Mouse (Mus musculus) large intestine, adult 2 months (tissue): ENCODE measurements around the gene Serpinb1a. TPM values are rescaled to one million over a fixed set of nuclear protein-coding genes. Genes with fewer than 3 reads are reported as not detected.
"Not testable (repeated sequence)": the region's sequence is repeated elsewhere in the genome, so short reads cannot be mapped to it uniquely, and the experiment has no call there.

Source experiments
- DNase-seq: peaks from one replicate; pipeline ENCODE4 v3.0.0-alpha.2; 2012; ENCODE audit warnings: low read depth, low spot score
- WGBS: fragments of 180-500 bp; shearing (Covaris S2); methylation state at CpG from one replicate; pipeline ENCODE4 v1.1.7; 2018; 5-methylcytosine and 5-hydroxymethylcytosine counted together
- polyA plus RNA-seq: library from polyadenylated mRNA; depleted of rRNA; stranded (reverse); fragments of >200 nt; gene quantifications from 2 replicates; pipeline ENCODE4 v1.2.3, GENCODE M21; 2012; rRNA removed

Serpinb1a gene
- polyA plus RNA-seq = 263 and 433 TPM in 2 replicates

GRCm38 (mm10) chr13:32850668-32851404 is at the start of gene Serpinb1a:
Gene Serpinb1a (minus strand): TSS chr13:32851185.
- DNase-seq = peak; percentile 88
- WGBS = 10% methylated on average over 10 of the region's 10 CpGs

GRCm38 (mm10) chr13:32900639-32901038 is 49.7 kb upstream of the Serpinb1a start:
- DNase-seq = peak; percentile 33
- WGBS = 2% methylated on average over 2 of the region's 2 CpGs

- not testable (repeated sequence) for DNase-seq
- WGBS = 79% methylated on average over 1 of the region's 2 CpGs
Observed at GRCm38 (mm10) chr13:32899114-32899513, 48.1 kb upstream of the Serpinb1a start.

GRCm38 (mm10) chr13:32898111-32898510 is 47.1 kb upstream of the Serpinb1a start, which contains the start of gene Serpinb1c:
Gene Serpinb1c (minus strand): TSS chr13:32898211.
- 46% methylated on average over 2 of the region's 2 CpGs for WGBS
- DNase-seq = peak; percentile 24

GRCm38 (mm10) chr13:32896931-32897330 is 45.9 kb upstream of the Serpinb1a start:
- no peak for DNase-seq
- WGBS = 76% methylated on average over 4 of the region's 4 CpGs

- DNase-seq = no peak
Observed at GRCm38 (mm10) chr13:32884755-32885154, 33.8 kb upstream of the Serpinb1a start.

GRCm38 (mm10) chr13:32873862-32874261 is 22.9 kb upstream of the Serpinb1a start:
- 76% methylated on average over 1 of the region's 1 CpGs for WGBS
- no peak for DNase-seq

GRCm38 (mm10) chr13:32868843-32869242 is 17.9 kb upstream of the Serpinb1a start:
- 57% methylated on average over 5 of the region's 5 CpGs for WGBS
- no peak for DNase-seq

- not testable (repeated sequence) for DNase-seq
- 80% methylated on average over 4 of the region's 4 CpGs for whole genome bisulfite sequencing
Observed at GRCm38 (mm10) chr13:32868233-32868632, 17.2 kb upstream of the Serpinb1a start.

GRCm38 (mm10) chr13:32867030-32867429 is 16.0 kb upstream of the Serpinb1a start:
- WGBS = 69% methylated on average over 2 of the region's 2 CpGs
- no peak for DNase-seq

- WGBS = 4% methylated on average over 9 of the region's 9 CpGs
- DNase-seq = peak; percentile 62
Observed at GRCm38 (mm10) chr13:32866484-32866883, 15.5 kb upstream of the Serpinb1a start.

GRCm38 (mm10) chr13:32865591-32865990 is 14.6 kb upstream of the Serpinb1a start:
- 23% methylated on average over 2 of the region's 2 CpGs for WGBS
- no peak for DNase-seq

GRCm38 (mm10) chr13:32864529-32864928 is 13.5 kb upstream of the Serpinb1a start:
- not testable (repeated sequence) for DNase-seq
- 76% methylated on average over 3 of the region's 3 CpGs for WGBS

GRCm38 (mm10) chr13:32863456-32863855 is 12.5 kb upstream of the Serpinb1a start:
- no peak for DNase-seq

GRCm38 (mm10) chr13:32860821-32861220 is 9.8 kb upstream of the Serpinb1a start:
- 80% methylated on average over 3 of the region's 3 CpGs for WGBS

GRCm38 (mm10) chr13:32853073-32853472 is 2.1 kb upstream of the Serpinb1a start:
- 55% methylated on average over 2 of the region's 2 CpGs for WGBS
- no peak for DNase-seq

More at GRCm38 (mm10) chr13:32860821-32861220, 9.8 kb upstream of the Serpinb1a start:
- DNase-seq = no peak

- WGBS = 58% methylated on average over 4 of the region's 4 CpGs
- peak; percentile 64 for DNase-seq
Observed at GRCm38 (mm10) chr13:32852539-32852938, 1.6 kb upstream of the Serpinb1a start.

GRCm38 (mm10) chr13:32851967-32852366 is 982 bp upstream of the Serpinb1a start:
- peak; percentile 69 for DNase-seq
- 3% methylated on average over 7 of the region's 7 CpGs for WGBS

GRCm38 (mm10) chr13:32850156-32850555 is 829 bp downstream of the Serpinb1a start:
- 19% methylated on average over 1 of the region's 1 CpGs for WGBS
- no peak for DNase-seq

- DNase-seq = no peak
Observed at GRCm38 (mm10) chr13:32849531-32850123, 1.4 kb downstream of the Serpinb1a start.

- WGBS = 14% methylated on average over 4 of the region's 4 CpGs
- peak; percentile 97 for DNase-seq
Observed at GRCm38 (mm10) chr13:32849092-32849491, 1.9 kb downstream of the Serpinb1a start.
